ENCODE assay signal across 8 mouse cellular contexts in the genomic region with DNA sequence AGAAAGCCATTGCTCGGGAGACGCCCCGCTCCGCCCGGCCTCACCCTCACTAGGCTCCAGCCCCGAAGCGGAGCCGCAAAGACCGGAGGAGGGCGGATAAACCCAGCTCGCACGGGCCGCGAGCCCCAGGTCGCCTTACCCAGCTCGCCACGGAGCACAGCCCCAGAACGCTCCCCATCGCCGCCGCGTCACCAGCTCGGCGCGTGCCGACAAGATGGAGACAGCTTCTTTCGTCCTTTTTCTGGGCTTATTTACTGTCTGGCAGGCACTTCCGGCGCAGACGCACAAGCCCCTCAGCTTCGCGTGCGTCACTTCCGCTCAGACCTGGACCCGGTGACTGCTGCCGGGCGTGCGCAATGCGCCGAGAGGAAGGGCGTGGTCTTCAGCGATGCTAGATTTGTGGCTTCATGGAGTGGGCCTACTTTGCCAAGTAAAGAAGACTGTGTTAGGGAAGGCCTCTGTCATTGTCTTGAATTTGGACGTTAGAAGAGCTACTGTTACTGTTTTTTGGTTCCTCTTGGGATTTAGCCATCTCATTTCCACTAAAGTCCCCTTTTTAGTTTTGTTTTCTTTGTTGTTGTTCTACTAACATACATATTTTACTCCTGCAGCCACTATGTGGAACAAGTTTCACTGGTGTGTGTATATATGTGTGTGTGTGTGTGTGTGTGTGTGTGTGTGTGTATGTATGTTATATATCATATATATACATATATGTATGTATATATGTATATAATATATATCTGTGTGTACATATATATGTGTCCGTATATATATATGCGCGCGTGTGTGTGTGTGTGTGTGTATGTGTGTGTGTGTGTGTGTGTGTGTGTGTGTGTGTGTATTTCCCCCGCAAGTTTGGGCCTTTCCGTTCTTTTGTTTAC. TPM values are rescaled to one million over a fixed set of nuclear protein-coding genes. Genes with fewer than 3 reads are reported as not detected.
A peak's percentile ranks its signal among the peaks of the same experiment; 100 is the strongest.
DNase-seq lines count a peak whose midpoint lies in the region; ATAC-seq and TF ChIP-seq lines count a peak whose summit lies in the region.

Serinc1 (minus strand) TSS at position 313 of the 884 bp plus-strand sequence.

- H3K36me3 ChIP-seq in G1E (replicated peaks) = peaks cover 2% of the 10 kb centered on the region
- H3K36me3 ChIP-seq in forebrain, embryonic 16.5 days (ENCODE audit: control insufficient read depth, insufficient read depth) = no peaks in the 10 kb centered on the region
- 0 out of 2 replicates have a peak, but pooled peaks cover 2% of the 10 kb centered on the region for H3K36me3 ChIP-seq in lung, embryonic 14.5 days (ENCODE audit: insufficient read depth)
- peaks cover under 1% of the 10 kb centered on the region; the same call in 1 of the 2 replicates for H3K36me3 ChIP-seq in thymus, adult 2 months (ENCODE audit: control insufficient read depth, insufficient read depth, low read length)

- H3K27me3 ChIP-seq in G1E (ENCODE audit: insufficient read depth, low read length) = no peaks in the 10 kb centered on the region
- H3K27me3 ChIP-seq in forebrain, embryonic 16.5 days (replicated peaks; ENCODE audit: control insufficient read depth, insufficient read depth, low read length) = peaks cover 7% of the 10 kb centered on the region
- no peaks in the 10 kb centered on the region for H3K27me3 ChIP-seq in lung, embryonic 14.5 days (ENCODE audit: insufficient read depth, low read length)
- no peaks in the 10 kb centered on the region for H3K27me3 ChIP-seq in thymus, adult 2 months (ENCODE audit: control insufficient read depth, insufficient read depth, low read length)

- peaks cover 9% of the 10 kb centered on the region; the same call in 1 of the 2 replicates for H3K4me1 ChIP-seq in G1E (ENCODE audit: insufficient read depth, low read depth, low read length)
- H3K4me1 ChIP-seq in forebrain, embryonic 16.5 days (replicated peaks; ENCODE audit: control insufficient read depth, insufficient read depth, low read length) = peaks cover 20% of the 10 kb centered on the region
- H3K4me1 ChIP-seq in lung, embryonic 14.5 days (ENCODE audit: insufficient read depth) = peaks cover 13% of the 10 kb centered on the region
- H3K4me1 ChIP-seq in olfactory bulb, adult 2 months (ENCODE audit: control insufficient read depth, insufficient read depth, low read length) = no peaks in the 10 kb centered on the region
- peaks cover 2% of the 10 kb centered on the region for H3K4me1 ChIP-seq in thymus, adult 2 months (replicated peaks; ENCODE audit: control insufficient read depth, insufficient read depth, low read length)

- peak; percentile 53 for DNase-seq in G1E (ENCODE audit: low spot score)
- peak; percentile 93 to 94 for DNase-seq in cerebellum, adult 18-20 months
- DNase-seq in heart, postnatal 36 days = peak; percentile 92 to 95
- peak; percentile 95 to 97 for DNase-seq in layer of hippocampus, adult 2 months (ENCODE audit: low spot score in 2 of 2)
- DNase-seq in lung, embryonic 14.5 days = peak; percentile 98
- peak; percentile 92 for DNase-seq in thymus, adult 2 months

- WGBS in forebrain, embryonic 16.5 days = 12% methylated on average over 49 of the region's 49 CpGs
- 12% methylated on average over 49 of the region's 49 CpGs for WGBS in lung, embryonic 14.5 days
- 12% methylated on average over 49 of the region's 49 CpGs for WGBS in olfactory bulb, adult 2 months
- WGBS in thymus, adult 2 months = 13% methylated on average over 48 of the region's 49 CpGs

- intact Hi-C loops in heart, postnatal 36 days (cut with DNase I) = loop anchor here (5.0 kb wide), 1 partner anchor 260 kb away; the partner anchor contains the start of gene Smpdl3a

- H3K9me3 ChIP-seq in G1E (replicated peaks) = no peaks in the 10 kb centered on the region
- H3K9me3 ChIP-seq in forebrain, embryonic 16.5 days (ENCODE audit: control insufficient read depth, low read length) = no peaks in the 10 kb centered on the region
- no peaks in the 10 kb centered on the region for H3K9me3 ChIP-seq in lung, embryonic 14.5 days (ENCODE audit: low read depth, low read length)

- ATAC-seq in G1E (ENCODE audit: extremely low read depth, insufficient number of reproducible peaks, low FRiP score, poor library complexity, severe bottlenecking) = peak; percentile 95
- ATAC-seq in forebrain, embryonic 16.5 days = peak; percentile 100
- peak; percentile 100 for ATAC-seq in lung, embryonic 14.5 days (ENCODE audit: insufficient read depth)

- H3K9ac ChIP-seq in forebrain, embryonic 16.5 days (replicated peaks; ENCODE audit: low read depth, low read length) = peak within 1 kb of the TSS; percentile 90
- peak within 1 kb of the TSS; percentile 80 for H3K9ac ChIP-seq in lung, embryonic 14.5 days

- peak within 1 kb of the TSS; percentile 80 for H3K4me3 ChIP-seq in G1E (ENCODE audit: low read depth, low read length)
- peak within 1 kb of the TSS; percentile 72 for H3K4me3 ChIP-seq in forebrain, embryonic 16.5 days (replicated peaks; ENCODE audit: low read length)
- peak within 1 kb of the TSS; percentile 95 for H3K4me3 ChIP-seq in layer of hippocampus, adult 2 months
- H3K4me3 ChIP-seq in lung, embryonic 14.5 days (ENCODE audit: low read depth, low read length) = peak within 1 kb of the TSS; percentile 90
- peak within 1 kb of the TSS; percentile 70 for H3K4me3 ChIP-seq in olfactory bulb, adult 2 months (ENCODE audit: insufficient read depth, low read depth, low read length)
- peak within 1 kb of the TSS; percentile 94 for H3K4me3 ChIP-seq in thymus, adult 2 months (ENCODE audit: control insufficient read depth, insufficient read depth, low read length)

- peak within 1 kb of the TSS; percentile 97 for H3K27ac ChIP-seq in forebrain, embryonic 16.5 days (ENCODE audit: low read length)
- H3K27ac ChIP-seq in layer of hippocampus, adult 2 months = peak within 1 kb of the TSS; percentile 98
- peak within 1 kb of the TSS; percentile 93 for H3K27ac ChIP-seq in lung, embryonic 14.5 days (ENCODE audit: low read depth)
- peak within 1 kb of the TSS; percentile 65 for H3K27ac ChIP-seq in olfactory bulb, adult 2 months (ENCODE audit: insufficient read depth, low read depth, low read length)
- peak within 1 kb of the TSS; percentile 77 for H3K27ac ChIP-seq in thymus, adult 2 months (ENCODE audit: control insufficient read depth, insufficient read depth, low read length)

- H3K4me2 ChIP-seq in forebrain, embryonic 16.5 days (ENCODE audit: low read length) = peak within 1 kb of the TSS; percentile 89
- peak within 1 kb of the TSS; percentile 74 for H3K4me2 ChIP-seq in lung, embryonic 14.5 days

- TF ChIP-seq CTCF in G1E (IDR thresholded peaks at IDR 0.05; ENCODE audit: low read depth, low read length) = no peak
- no peak for TF ChIP-seq CTCF in layer of hippocampus, adult 2 months (conservative IDR thresholded peaks at IDR 0.05)
- TF ChIP-seq CTCF in lung, embryonic 14.5 days (IDR thresholded peaks at IDR 0.05; ENCODE audit: low read depth) = no peak
- no peak for TF ChIP-seq CTCF in olfactory bulb, adult 2 months (IDR thresholded peaks at IDR 0.05; ENCODE audit: insufficient read depth, low read depth, low read length)
- peak; percentile 59; the same call in 1 of the 2 replicates for TF ChIP-seq CTCF in thymus, adult 2 months (IDR thresholded peaks at IDR 0.05; ENCODE audit: borderline replicate concordance, control insufficient read depth, extremely low read depth, insufficient read depth, low read length, poor library complexity)

- peak; percentile 72; the same call in 1 of the 2 replicates for TF ChIP-seq POLR2A in olfactory bulb, adult 2 months (IDR thresholded peaks at IDR 0.05; ENCODE audit: insufficient read depth, low read depth, low read length)
- TF ChIP-seq POLR2A in thymus, adult 2 months (IDR thresholded peaks at IDR 0.05; ENCODE audit: control insufficient read depth, extremely low read depth, insufficient read depth, low read length, poor library complexity) = peak; percentile 80

RNA-seq across cellular contexts. Expression of gene Serinc1, which starts in this region (rescaled TPM):
- total RNA-seq in G1E (2014; fragmentation: Nextera tagmentation) (69.3 and 75.6 TPM in 2 replicates), G1E (2017) (51.4 and 53.4 TPM in 2 replicates)
- 2.6 and 3.7 TPM in 2 replicates for polyA plus RNA-seq in G1E (2012)
- 421 and 448 TPM in 2 replicates for polyA plus RNA-seq in forebrain, embryonic 16.5 days (2015; fragmentation: Nextera tagmentation; extraction: Ambion mirVana)
- 100 to 1,000 TPM; 282 to 310 TPM for total RNA-seq in heart, postnatal 36 days (2021)
- 100 to 1,000 TPM; 901 to 988 TPM for total RNA-seq in layer of hippocampus, adult 2 months (2021)
- polyA plus RNA-seq in lung, embryonic 14.5 days (2014; fragmentation: Nextera tagmentation; extraction: Ambion mirVana) = 138 and 142 TPM in 2 replicates
- polyA plus RNA-seq in olfactory bulb, adult 2 months (2012; ENCODE audit: insufficient read depth, insufficient read length, low replicate concordance, missing spikeins) = 179 and 1,210 TPM in 2 replicates
- polyA plus RNA-seq in thymus, adult 2 months (2012; rRNA removed) = 37.6 and 41.7 TPM in 2 replicates

Comparison
In these comparisons a context has a peak if more than half of its experiments do, and no peak if none do; other contexts are left out.
1. Peak in every context shown above with its lines: DNase-seq, ATAC-seq, H3K4me3 ChIP-seq and H3K27ac ChIP-seq.